Mouse (Mus musculus) heart, adult 8-10 months (tissue): ENCODE results near the gene Olfr718-ps1. TPM values are rescaled to one million over a fixed set of nuclear protein-coding genes. Genes with fewer than 3 reads are reported as not detected.

Source experiments
- DNase-seq: peaks from one replicate; pipeline ENCODE4 v3.0.0; 2022; ENCODE audit warnings: low spot score
- microRNA-seq: library from miRNA; unstranded; fragments of <30 nt; microRNA quantifications from one replicate; pipeline ENCODE4 v1.2.0, GENCODE M21; 2022
- total RNA-seq, 4 experiments: library from RNA; stranded (reverse); gene quantifications; 2 replicates each; pipeline ENCODE4 v1.2.4; 2022

The Olfr718-ps1 gene
- total RNA-seq, 4 experiments from 2014 or later = not detected

GRCm38 (mm10) chr5:143127837-143128236, 19.5 kb downstream of the Olfr718-ps1 start:
- peak; percentile 15 for DNase-seq

GRCm38 (mm10) chr5:143126908-143127307, 20.5 kb downstream of the Olfr718-ps1 start:
- DNase-seq = no peak

GRCm38 (mm10) chr5:143126089-143126488, 21.3 kb downstream of the Olfr718-ps1 start:
- DNase-seq = no peak

GRCm38 (mm10) chr5:143125601-143126000, 21.8 kb downstream of the Olfr718-ps1 start:
- no peak for DNase-seq

- no peak for DNase-seq
Measured at GRCm38 (mm10) chr5:143124805-143125378, 22.5 kb downstream of the Olfr718-ps1 start.

GRCm38 (mm10) chr5:143122673-143123072, 24.7 kb downstream of the Olfr718-ps1 start:
- DNase-seq = no peak

- no peak for DNase-seq
Measured at GRCm38 (mm10) chr5:143122125-143122524, 25.3 kb downstream of the Olfr718-ps1 start.

GRCm38 (mm10) chr5:143112281-143113246, 34.8 kb downstream of the Olfr718-ps1 start, which contains the start of gene Rnf216:
Gene Rnf216, minus strand, starts transcription at chr5:143112994.
- peak; percentile 93 for DNase-seq

GRCm38 (mm10) chr5:143106842-143107241, 40.5 kb downstream of the Olfr718-ps1 start:
- DNase-seq = no peak

- DNase-seq = no peak
Measured at GRCm38 (mm10) chr5:143103231-143103630, 44.1 kb downstream of the Olfr718-ps1 start.

GRCm38 (mm10) chr5:143101626-143102025, 45.8 kb downstream of the Olfr718-ps1 start:
- no peak for DNase-seq

- DNase-seq = no peak
Measured at GRCm38 (mm10) chr5:143095256-143095655, 52.1 kb downstream of the Olfr718-ps1 start.

GRCm38 (mm10) chr5:143092891-143093290, 54.5 kb downstream of the Olfr718-ps1 start:
- DNase-seq = no peak

- no peak for DNase-seq
Measured at GRCm38 (mm10) chr5:143084898-143085297, 62.5 kb downstream of the Olfr718-ps1 start.

Small RNA genes within 50 kb of the gene (microRNA-seq; reads per million reads assigned to microRNA genes)
- not detected for gene Gm44405

Other genes starting within 250 kb of the Olfr718-ps1 start
- 100 to 1,000 TPM; 461 to 845 (median 654) TPM for gene Actb, start 240.8 kb downstream of the Olfr718-ps1 start, total RNA-seq
- 10 to 100 TPM in 3 of 4 experiments, 1 to 10 TPM in 1; 9.9 to 28.6 (median 23.6) TPM for gene Fscn1, start 187.2 kb downstream of the Olfr718-ps1 start, total RNA-seq
- 10 to 100 TPM; 22.2 to 24.3 (median 24.0) TPM for gene Rnf216, start 34.6 kb downstream of the Olfr718-ps1 start, total RNA-seq
- gene Rbak, start 33.2 kb upstream of the Olfr718-ps1 start, total RNA-seq = 1 to 10 TPM; 3.2 to 4.6 (median 4.0) TPM
- not detected for gene Spdye4b, start 33.4 kb upstream of the Olfr718-ps1 start, total RNA-seq
- gene Spdye4a, start 79.3 kb upstream of the Olfr718-ps1 start, total RNA-seq = not detected
- gene Zfp12, start 87.6 kb upstream of the Olfr718-ps1 start, total RNA-seq = 1 to 10 TPM; 8.7 to 9.6 (median 9.2) TPM
- gene Zfp316, start 122.4 kb upstream of the Olfr718-ps1 start, total RNA-seq = 1 to 10 TPM; 5.1 to 6.4 (median 5.5) TPM
- under 1 TPM in 1 of 4 experiments, not detected in 3; 0.12 TPM for gene Zfp853, start 146.0 kb upstream of the Olfr718-ps1 start, total RNA-seq
- 10 to 100 TPM; 13.4 to 20.7 (median 16.7) TPM for gene E130309D02Rik, start 167.8 kb upstream of the Olfr718-ps1 start, total RNA-seq
- gene Zdhhc4, start 181.7 kb upstream of the Olfr718-ps1 start, total RNA-seq = 10 to 100 TPM; 21.0 to 32.2 (median 28.6) TPM
- gene Grid2ip, start 209.8 kb upstream of the Olfr718-ps1 start, total RNA-seq = not detected